Mouse (Mus musculus) megakaryocyte, embryonic 14.5 days (primary cell): Measurements from ENCODE around the gene Lingo1. TPM values are rescaled to one million over a fixed set of nuclear protein-coding genes. Genes with fewer than 3 reads are reported as not detected.

Experiments used
- H3K27me3 ChIP-seq: replicated peaks from 2 replicates; pipeline ENCODE3; 2012; ENCODE audit warnings: inconsistent platforms
- H3K36me3 ChIP-seq: replicated peaks from 2 replicates; pipeline ENCODE3; 2012; ENCODE audit warnings: low read length, inconsistent platforms, mixed read lengths
- H3K4me1 ChIP-seq: 2 replicates; pipeline ENCODE4 v1.6.1; 2012; ENCODE audit warnings: inconsistent platforms
- H3K4me3 ChIP-seq: replicated peaks from 2 replicates; pipeline ENCODE3; 2012; ENCODE audit warnings: moderate library complexity, mild to moderate bottlenecking, inconsistent platforms
- H3K9me3 ChIP-seq: 2 replicates; pipeline ENCODE4 v1.6.1; 2012; ENCODE audit warnings: inconsistent platforms
- FLI1 ChIP-seq: IDR thresholded peaks from 2 replicates; pipeline ENCODE4 v1.6.1; 2012; ENCODE audit warnings: low read length, inconsistent platforms, mixed read lengths
- GATA1 ChIP-seq: IDR thresholded peaks from 3 replicates; pipeline ENCODE4 v1.6.1; 2012; ENCODE audit warnings: mixed read lengths, low read length, inconsistent platforms, borderline replicate concordance
- polyA plus RNA-seq: library from polyadenylated mRNA; stranded (reverse); fragments of >175 nt; gene quantifications from 2 replicates; pipeline ENCODE4 v1.2.3, GENCODE M21; 2012; ENCODE audit warnings: low replicate concordance; ENCODE audit not compliant: insufficient read depth

The Lingo1 gene
- polyA plus RNA-seq, 1 experiment: 15.1 TPM

DNA sequence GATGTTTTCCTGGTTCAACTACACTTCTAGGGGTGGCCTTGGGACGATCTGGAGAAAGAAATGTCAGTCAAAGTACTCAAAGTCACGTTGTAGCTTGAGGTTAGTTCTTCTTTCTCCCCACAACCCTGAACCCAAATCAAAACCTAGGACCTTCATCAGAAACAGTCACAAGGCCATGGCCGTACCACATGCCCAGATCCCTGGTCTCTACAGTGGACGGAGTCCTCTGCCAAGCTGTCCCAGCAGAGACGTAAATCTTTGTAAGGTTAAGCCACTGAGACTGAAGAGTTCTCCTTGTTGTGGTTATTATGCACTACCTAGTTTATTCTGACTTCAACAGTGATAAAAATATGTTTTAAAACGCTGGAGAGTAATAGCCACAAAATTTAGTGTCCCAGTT, 32.6 kb upstream of the Lingo1 start:
- Histone ChIP-seq H3K4me3 (no peak overlapping the region), H3K27me3 (peaks cover 75% of the 10 kb centered on the region), H3K9me3 (no peaks in the 10 kb centered on the region), H3K4me1 (peaks cover 15% of the 10 kb centered on the region), H3K36me3 (no peaks in the 10 kb centered on the region)
- TF ChIP-seq FLI1 (no peak), GATA1 (no peak)

DNA sequence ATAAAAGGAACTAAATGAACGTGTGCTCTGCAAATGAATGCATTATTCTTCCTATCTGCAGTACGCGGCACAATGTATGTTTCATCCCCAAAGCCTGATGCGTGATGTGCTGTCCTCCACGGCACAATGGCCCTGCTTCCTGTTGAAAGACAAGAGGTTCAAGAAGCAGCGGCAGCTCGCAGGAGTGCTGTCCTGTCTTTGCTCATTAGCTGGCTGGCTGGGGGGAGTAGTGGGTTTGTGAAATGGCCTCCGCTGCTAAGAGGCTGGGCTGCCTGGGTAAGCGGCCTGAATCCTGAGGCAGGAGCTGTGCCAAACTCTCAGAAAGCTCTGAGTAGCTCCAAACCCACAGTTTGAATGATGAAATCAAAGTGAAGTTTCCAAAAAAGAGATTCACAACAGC, 31.9 kb upstream of the Lingo1 start:
- no peak overlapping the region for H3K4me3 ChIP-seq
- no peaks in the 10 kb centered on the region for H3K36me3 ChIP-seq
- H3K9me3 ChIP-seq: no peaks in the 10 kb centered on the region
- TF ChIP-seq GATA1: no peak
- TF ChIP-seq FLI1: no peak
- peaks cover 70% of the 10 kb centered on the region for H3K27me3 ChIP-seq
- peaks cover 12% of the 10 kb centered on the region for H3K4me1 ChIP-seq

- TF ChIP-seq FLI1 (no peak), GATA1 (no peak)
- H3K9me3 ChIP-seq: no peaks in the 10 kb centered on the region
- H3K4me1 ChIP-seq: no peaks in the 10 kb centered on the region
- no peaks in the 10 kb centered on the region for H3K36me3 ChIP-seq
- no peak overlapping the region for H3K4me3 ChIP-seq
- H3K27me3 ChIP-seq: peaks cover 63% of the 10 kb centered on the region
These were observed 29.4 kb upstream of the Lingo1 start for GRCm38 (mm10) chr9:56825476-56826213.

DNA sequence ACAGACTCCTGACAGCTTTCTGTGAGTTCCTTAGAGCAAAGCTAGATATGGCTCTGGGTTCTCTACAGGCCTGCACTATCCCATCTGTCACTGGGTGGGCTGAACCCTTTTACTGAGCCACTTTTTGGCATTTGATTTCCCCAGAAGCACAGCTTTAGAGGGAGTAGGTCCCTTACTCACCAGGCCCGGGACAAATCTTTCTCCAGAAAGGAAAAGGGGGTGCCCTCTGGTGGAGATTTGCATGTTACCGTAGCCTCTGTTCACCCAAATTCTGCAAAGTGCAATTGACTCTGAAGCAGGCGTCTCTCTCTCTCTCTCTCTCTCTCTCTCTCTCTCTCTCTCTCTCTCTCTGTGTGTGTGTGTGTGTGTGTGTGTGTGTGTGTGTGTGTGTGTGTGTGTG, 28.6 kb upstream of the Lingo1 start:
- Histone ChIP-seq H3K9me3 (no peaks in the 10 kb centered on the region), H3K36me3 (no peaks in the 10 kb centered on the region), H3K4me1 (no peaks in the 10 kb centered on the region), H3K4me3 (no peak overlapping the region), H3K27me3 (peaks cover 57% of the 10 kb centered on the region)
- TF ChIP-seq GATA1: no peak
- no peak for TF ChIP-seq FLI1

GRCm38 (mm10) chr9:56810916-56811315, 14.6 kb upstream of the Lingo1 start:
- TF ChIP-seq GATA1 (no peak), FLI1 (no peak)
- Histone ChIP-seq H3K36me3 (no peaks in the 10 kb centered on the region), H3K27me3 (peaks cover 59% of the 10 kb centered on the region)

GRCm38 (mm10) chr9:56807990-56808389, 11.7 kb upstream of the Lingo1 start:
- peaks cover 59% of the 10 kb centered on the region for H3K27me3 ChIP-seq
- no peaks in the 10 kb centered on the region for H3K36me3 ChIP-seq
- TF ChIP-seq FLI1 (no peak), GATA1 (no peak)
- H3K9me3 ChIP-seq: peaks cover 16% of the 10 kb centered on the region
- no peaks in the 10 kb centered on the region for H3K4me1 ChIP-seq
- H3K4me3 ChIP-seq: no peak overlapping the region

More at GRCm38 (mm10) chr9:56810916-56811315, 14.6 kb upstream of the Lingo1 start:
- no peak overlapping the region for H3K4me3 ChIP-seq
- H3K4me1 ChIP-seq: no peaks in the 10 kb centered on the region
- H3K9me3 ChIP-seq: peaks cover 16% of the 10 kb centered on the region

- peaks cover 5% of the 10 kb centered on the region; the same call in 1 of the 2 replicates for H3K9me3 ChIP-seq
- H3K4me3 ChIP-seq: no peak overlapping the region
- TF ChIP-seq FLI1 (no peak), GATA1 (no peak)
- no peaks in the 10 kb centered on the region for H3K4me1 ChIP-seq
- H3K36me3 ChIP-seq: no peaks in the 10 kb centered on the region
- H3K27me3 ChIP-seq: peaks cover 75% of the 10 kb centered on the region
These were observed 6.9 kb upstream of the Lingo1 start for GRCm38 (mm10) chr9:56803146-56803545.

DNA sequence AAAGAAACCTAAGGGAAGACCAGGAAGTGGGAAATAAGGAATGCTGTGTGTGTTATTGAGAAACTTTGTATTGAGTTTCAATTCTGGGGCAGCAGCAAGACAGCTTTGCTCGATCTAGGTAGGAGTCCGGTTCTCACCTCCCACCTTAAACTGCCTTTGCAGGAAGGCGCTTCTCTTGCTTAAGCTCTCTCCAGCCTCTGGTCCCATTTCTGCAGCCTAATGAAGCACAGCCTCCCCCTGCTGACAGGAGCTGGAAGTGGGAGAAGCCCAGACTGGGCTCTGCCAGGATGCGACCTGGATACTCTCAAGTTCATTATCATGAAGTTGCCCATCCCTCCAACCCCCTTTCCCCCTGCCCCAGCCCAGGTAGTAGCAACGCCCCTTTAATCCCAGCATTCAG, 1.6 kb upstream of the Lingo1 start:
- peaks cover 98% of the 10 kb centered on the region for H3K27me3 ChIP-seq
- no peaks in the 10 kb centered on the region for H3K36me3 ChIP-seq
- TF ChIP-seq FLI1: no peak
- no peak for TF ChIP-seq GATA1
- peaks cover 5% of the 10 kb centered on the region; the same call in 1 of the 2 replicates for H3K9me3 ChIP-seq
- no peak overlapping the region for H3K4me3 ChIP-seq
- peaks cover 16% of the 10 kb centered on the region for H3K4me1 ChIP-seq

GRCm38 (mm10) chr9:56796656-56797131, 426 bp upstream of the Lingo1 start:
- no peak for TF ChIP-seq GATA1
- TF ChIP-seq FLI1: no peak
- peaks cover 5% of the 10 kb centered on the region; the same call in 1 of the 2 replicates for H3K9me3 ChIP-seq
- H3K4me3 ChIP-seq: peak overlapping the region; percentile 81
- peaks cover 21% of the 10 kb centered on the region for H3K4me1 ChIP-seq
- H3K36me3 ChIP-seq: no peaks in the 10 kb centered on the region
- peaks cover 98% of the 10 kb centered on the region for H3K27me3 ChIP-seq

- H3K27me3 ChIP-seq: peaks cover 87% of the 10 kb centered on the region
- H3K4me1 ChIP-seq: peaks cover 54% of the 10 kb centered on the region
- no peaks in the 10 kb centered on the region for H3K36me3 ChIP-seq
- no peak overlapping the region for H3K4me3 ChIP-seq
- TF ChIP-seq FLI1: no peak
- TF ChIP-seq GATA1: no peak
- 0 out of 2 replicates have a peak, but pooled peaks cover 2% of the 10 kb centered on the region for H3K9me3 ChIP-seq
These were observed 4.5 kb downstream of the Lingo1 start for GRCm38 (mm10) chr9:56791696-56792261.
